Mouse (Mus musculus): ENCODE measurements at regions not wholly inside any gene's neighbourhood (a gene's known extent, or its start where the extent isn't known, plus 50 kb on each side); places are given as distances from the start of the nearest gene placed in this dataset.
A peak's percentile ranks its signal among the peaks of the same experiment; 100 is the strongest.

GRCm38 (mm10) chr2:133020173-133020837, 74.6 kb upstream of the Fermt1 start:
- peak; percentile 39 for DNase-seq

- no peak for DNase-seq
These were observed 75.5 kb upstream of the Fermt1 start for GRCm38 (mm10) chr2:133021244-133021643.

- DNase-seq, result no peak
These were observed 81.3 kb upstream of the Fermt1 start for GRCm38 (mm10) chr2:133027038-133027437.

- DNase-seq, result no peak
These were observed 89.7 kb upstream of the Fermt1 start for GRCm38 (mm10) chr2:133035421-133035820.

- DNase-seq, result no peak
These were observed 95.0 kb upstream of the Fermt1 start for GRCm38 (mm10) chr2:133040708-133041107.

GRCm38 (mm10) chr2:133077698-133078356, 132.1 kb upstream of the Fermt1 start:
- DNase-seq, result no peak

GRCm38 (mm10) chr2:133090976-133091375, 145.3 kb upstream of the Fermt1 start:
- DNase-seq, result no peak

- peak; percentile 43 for DNase-seq
These were observed 167.9 kb upstream of the Fermt1 start for GRCm38 (mm10) chr2:133113642-133114041.

GRCm38 (mm10) chr2:133118651-133119050, 172.9 kb upstream of the Fermt1 start:
- no peak for DNase-seq

GRCm38 (mm10) chr2:133125212-133125801, 179.6 kb upstream of the Fermt1 start:
- no peak for DNase-seq

GRCm38 (mm10) chr2:133134878-133135277, 189.2 kb upstream of the Fermt1 start:
- no peak for DNase-seq

- no peak for DNase-seq
These were observed 193.2 kb upstream of the Fermt1 start for GRCm38 (mm10) chr2:133138877-133139276.

- no peak for DNase-seq
These were observed 195.8 kb upstream of the Fermt1 start for GRCm38 (mm10) chr2:133141341-133142035.

- no peak for DNase-seq
These were observed 206.8 kb upstream of the Fermt1 start for GRCm38 (mm10) chr2:133152461-133152860.

GRCm38 (mm10) chr2:133156537-133156936, 210.8 kb upstream of the Fermt1 start:
- DNase-seq, result no peak

- no peak for DNase-seq
These were observed 212.5 kb upstream of the Fermt1 start for GRCm38 (mm10) chr2:133158206-133158605.

GRCm38 (mm10) chr2:133159398-133159797, 213.7 kb upstream of the Fermt1 start:
- DNase-seq, result no peak

GRCm38 (mm10) chr2:133176411-133176810, 230.7 kb upstream of the Fermt1 start:
- DNase-seq, result no peak

- DNase-seq, result no peak
These were observed 235.5 kb upstream of the Fermt1 start for GRCm38 (mm10) chr2:133181216-133181615.

GRCm38 (mm10) chr2:133182920-133183319, 237.2 kb upstream of the Fermt1 start:
- no peak for DNase-seq

GRCm38 (mm10) chr2:133204295-133204866, 258.7 kb upstream of the Fermt1 start:
- no peak for DNase-seq

- no peak for DNase-seq
These were observed 262.8 kb upstream of the Fermt1 start for GRCm38 (mm10) chr2:133208498-133208897.

Measured in layer of hippocampus, adult 9-11 months (tissue).